Mouse (Mus musculus) lung, adult 2 months (tissue): ENCODE data around the gene Snx25.

Experiments
- CTCF ChIP-seq: fragments of 200-500 bp; IDR thresholded peaks from 2 replicates; pipeline ENCODE4 v1.5.1; 2011; ENCODE audit warnings: mild to moderate bottlenecking, low read length, control low read depth; ENCODE audit not compliant: insufficient read depth
- POLR2A ChIP-seq: fragments of 200-500 bp; IDR thresholded peaks from 2 replicates; pipeline ENCODE4 v1.6.1; 2011; ENCODE audit warnings: low read depth, mild to moderate bottlenecking, control low read depth, low read length, borderline replicate concordance; ENCODE audit errors: extremely low read depth

DNA sequence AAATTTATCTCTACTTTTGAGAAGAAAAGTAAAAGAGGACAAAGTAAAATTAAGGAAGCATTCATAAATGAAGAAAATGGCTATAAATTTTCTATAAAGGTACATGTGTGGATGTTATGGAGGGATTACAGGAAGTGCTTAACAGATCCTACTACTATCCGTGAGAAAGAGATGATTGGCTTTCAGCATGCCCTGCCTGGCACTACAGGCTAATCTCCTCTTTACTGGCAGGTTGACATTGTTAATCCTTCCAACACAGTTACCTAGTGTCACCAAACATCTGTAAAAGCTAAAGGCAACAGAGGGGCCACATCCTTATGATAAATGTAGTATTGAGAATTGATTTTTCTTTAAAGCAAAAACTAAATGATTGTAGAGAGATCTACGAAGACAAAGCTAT lies 21.7 kb upstream of the Snx25 start:
- TF ChIP-seq CTCF = no peak
- no peak for TF ChIP-seq POLR2A
